Mouse (Mus musculus) yolk sac, embryonic 10.5 days (tissue): ENCODE results near the gene Slc8a2.

ENCODE experiments used
- DNase-seq: peaks from one replicate; pipeline ENCODE4 v3.0.0-alpha.2; 2017; ENCODE audit warnings: low spot score

Slc8a2 gene

GRCm38 (mm10) chr7:16129421-16129845, at the start of gene Slc8a2:
Gene Slc8a2, plus strand, starts transcription at chr7:16129826.
- DNase-seq, result peak; percentile 73

DNA sequence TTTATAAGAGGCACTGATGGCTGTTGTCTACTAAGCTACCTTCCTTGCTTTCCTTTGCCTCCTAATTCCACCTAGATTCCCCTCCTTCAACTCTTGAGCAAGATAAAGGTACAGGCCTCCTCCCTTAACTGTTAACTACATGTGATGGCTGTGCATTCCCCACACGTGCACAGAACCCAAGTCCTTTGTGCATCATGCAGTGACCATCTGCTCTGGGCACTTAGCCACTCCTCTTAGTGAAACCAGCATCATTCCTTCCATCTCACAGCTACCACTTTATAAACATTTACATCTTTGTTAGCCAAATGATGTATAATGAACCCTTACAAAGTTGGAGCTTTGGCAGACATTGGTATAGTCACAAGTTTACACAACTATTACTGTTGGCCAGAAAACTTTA, 49.7 kb upstream of the Slc8a2 start:
- no peak for DNase-seq

DNA sequence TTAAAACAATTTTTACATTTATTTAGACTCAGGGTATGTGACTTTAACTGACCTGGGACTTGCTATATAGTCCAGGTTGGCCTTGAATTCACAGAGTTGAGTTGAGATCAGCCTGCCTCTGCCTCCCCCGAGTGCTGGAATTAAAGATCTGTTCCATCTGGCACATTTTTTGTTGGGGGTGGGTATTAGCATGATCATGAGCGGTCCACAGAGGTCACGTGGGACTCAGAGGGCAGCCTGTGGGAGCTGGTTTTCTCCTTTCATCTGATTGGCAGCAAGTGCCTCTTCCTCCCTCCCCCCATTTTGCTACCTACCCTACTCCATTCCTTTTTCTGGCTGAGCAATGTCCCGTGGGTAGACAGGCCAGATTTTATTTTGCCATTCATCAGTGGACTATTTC, 49.0 kb upstream of the Slc8a2 start:
- DNase-seq, result no peak

DNA sequence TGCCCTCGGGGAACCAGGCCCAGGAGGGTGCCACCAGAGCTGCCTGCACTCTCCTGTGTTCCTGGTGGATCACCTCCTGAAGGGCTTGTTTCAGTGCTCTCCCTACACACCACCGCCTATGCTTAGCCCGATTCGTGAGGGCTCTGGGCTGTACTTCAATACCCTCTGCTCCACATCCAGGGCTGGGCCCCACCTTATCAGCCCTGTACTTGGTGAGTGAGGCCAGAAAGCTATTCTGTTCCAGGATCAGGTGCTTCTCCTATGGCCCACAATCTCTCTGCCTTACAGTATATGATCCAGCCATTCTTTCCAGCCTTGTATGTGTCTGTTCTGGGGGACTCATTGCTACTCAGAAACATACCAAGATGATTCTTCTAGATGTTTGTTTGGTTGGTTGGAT, 46.3 kb upstream of the Slc8a2 start:
- DNase-seq, result no peak

GRCm38 (mm10) chr7:16087587-16087986, 42.0 kb upstream of the Slc8a2 start:
- no peak for DNase-seq

GRCm38 (mm10) chr7:16094592-16094991, 35.0 kb upstream of the Slc8a2 start:
- no peak for DNase-seq

DNA sequence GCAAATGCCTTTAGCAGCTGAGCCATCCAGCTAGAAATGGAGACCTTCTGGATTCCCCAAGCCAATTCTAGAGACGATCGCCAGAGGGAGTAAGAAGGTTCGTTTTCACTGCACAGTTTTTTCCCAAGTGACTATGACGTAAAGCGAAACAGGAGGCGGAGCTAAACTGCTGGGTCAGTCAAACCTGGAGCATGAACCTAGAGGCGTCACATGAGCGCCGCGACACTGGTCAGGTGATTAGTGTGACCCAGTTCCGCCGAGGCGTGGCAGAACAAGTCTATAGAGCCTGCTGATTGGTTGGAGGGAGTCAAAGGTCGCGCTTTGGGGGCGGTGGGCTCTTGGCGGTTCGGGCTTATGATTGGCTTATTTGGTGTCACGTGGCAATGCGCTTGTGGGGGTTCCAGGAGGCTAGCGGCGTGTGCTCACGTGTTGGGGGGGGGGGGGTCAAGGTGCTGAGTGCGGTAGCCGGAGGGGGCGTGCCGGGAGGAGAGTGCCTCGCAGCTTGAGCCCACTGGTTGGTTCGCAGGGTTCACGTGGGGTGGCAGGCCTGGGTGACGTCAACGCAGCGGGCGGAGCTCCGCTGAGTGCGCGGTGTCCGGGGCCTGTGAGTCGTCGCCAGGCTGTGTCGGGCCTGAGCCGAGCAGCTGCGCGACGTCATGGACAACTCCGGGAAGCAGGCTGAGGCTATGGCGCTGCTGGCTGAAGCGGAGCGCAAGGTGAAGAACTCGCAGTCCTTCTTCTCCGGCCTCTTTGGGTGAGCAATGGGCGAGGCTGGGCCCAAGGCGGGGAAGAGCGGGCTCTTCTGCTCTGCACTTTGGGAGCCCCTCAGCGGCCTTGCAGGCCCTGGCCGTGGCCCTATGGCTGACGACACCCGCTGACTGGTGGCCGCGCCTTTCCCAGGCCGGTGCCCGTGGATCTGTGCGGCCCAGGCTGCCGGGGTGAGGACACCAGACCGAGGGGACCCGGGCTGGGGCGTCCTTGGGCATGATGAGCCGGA, 31.3 kb upstream of the Slc8a2 start, which contains the start of gene Napa:
Gene Napa (plus strand): TSS at position 438 of the 997 bp plus-strand sequence.
- peak; percentile 100 for DNase-seq

DNA sequence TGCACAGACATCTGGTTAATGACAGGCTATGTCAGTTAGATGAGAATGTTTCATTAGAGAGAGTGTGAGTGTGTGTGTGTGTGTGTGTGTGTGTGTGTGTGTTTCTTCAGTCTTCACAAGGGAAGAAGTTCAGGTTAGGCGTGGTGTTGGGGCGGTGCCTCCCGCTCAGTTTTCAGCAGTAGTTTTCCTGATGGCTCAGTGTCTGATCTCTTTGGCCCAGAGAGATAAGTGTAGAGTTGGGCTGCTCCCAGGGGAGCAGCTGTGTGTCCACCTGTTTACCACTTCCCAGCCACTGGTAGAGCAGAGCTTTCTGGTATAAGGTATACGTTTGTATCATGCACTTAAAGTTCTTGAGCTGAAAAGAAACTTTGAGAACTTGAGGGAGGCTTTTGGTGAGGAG, 29.7 kb upstream of the Slc8a2 start:
- no peak for DNase-seq

DNA sequence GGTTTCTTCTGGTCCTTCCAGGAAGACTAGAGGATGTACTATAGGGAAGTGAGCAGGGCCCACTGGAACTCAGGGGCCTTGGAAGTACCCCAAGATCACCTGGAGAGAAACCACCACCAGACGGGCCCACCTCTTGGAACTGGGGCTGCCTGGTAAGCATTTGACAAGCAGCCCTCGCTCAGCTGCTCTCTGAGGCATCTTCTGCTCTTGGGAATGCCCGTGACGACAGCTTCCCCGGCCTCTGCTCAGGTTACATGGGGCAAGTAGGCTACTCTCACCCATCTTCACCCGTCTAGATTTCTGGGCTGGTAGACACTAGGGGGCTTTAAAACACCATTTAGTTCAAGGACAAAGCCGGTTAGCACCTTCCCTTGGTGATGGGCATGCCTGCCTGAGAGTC, 28.5 kb upstream of the Slc8a2 start:
- DNase-seq, result no peak

DNA sequence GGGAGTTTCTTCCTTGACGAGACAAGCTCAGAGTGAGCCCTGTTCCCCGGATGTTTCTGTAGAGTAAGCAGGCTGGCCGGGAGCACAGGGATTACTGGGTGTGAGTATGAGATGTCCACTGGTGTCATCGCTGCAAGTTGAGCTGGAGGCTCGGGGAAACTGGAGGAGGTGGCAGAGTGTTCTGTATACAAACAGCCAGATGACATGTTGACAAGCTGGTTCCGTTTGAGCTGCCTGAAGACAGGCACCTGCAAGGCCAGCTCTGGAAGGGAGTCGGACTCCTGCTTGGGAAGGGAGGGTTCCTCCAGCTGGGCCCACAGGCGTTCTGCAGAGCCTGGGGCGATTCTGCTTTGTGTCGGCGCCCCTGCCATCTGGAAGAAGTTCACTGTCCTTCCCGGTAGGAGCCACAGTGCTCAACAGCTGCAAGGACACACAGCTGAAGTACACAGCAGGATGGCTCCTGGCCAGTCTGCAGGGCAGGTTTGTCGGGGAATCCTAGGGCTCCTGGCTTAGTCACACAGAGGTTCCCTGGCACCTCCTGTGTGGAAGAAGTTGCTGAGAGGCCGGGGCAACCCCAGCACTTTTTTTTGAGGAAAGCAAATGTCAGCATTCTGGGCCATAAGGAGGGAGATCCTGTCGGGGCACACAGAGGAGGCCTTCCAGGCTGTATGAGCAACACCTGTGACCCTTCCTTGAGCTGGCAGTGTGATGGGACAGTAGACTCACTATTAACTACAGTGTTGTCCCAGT, 27.7 kb upstream of the Slc8a2 start:
- DNase-seq, result no peak

DNA sequence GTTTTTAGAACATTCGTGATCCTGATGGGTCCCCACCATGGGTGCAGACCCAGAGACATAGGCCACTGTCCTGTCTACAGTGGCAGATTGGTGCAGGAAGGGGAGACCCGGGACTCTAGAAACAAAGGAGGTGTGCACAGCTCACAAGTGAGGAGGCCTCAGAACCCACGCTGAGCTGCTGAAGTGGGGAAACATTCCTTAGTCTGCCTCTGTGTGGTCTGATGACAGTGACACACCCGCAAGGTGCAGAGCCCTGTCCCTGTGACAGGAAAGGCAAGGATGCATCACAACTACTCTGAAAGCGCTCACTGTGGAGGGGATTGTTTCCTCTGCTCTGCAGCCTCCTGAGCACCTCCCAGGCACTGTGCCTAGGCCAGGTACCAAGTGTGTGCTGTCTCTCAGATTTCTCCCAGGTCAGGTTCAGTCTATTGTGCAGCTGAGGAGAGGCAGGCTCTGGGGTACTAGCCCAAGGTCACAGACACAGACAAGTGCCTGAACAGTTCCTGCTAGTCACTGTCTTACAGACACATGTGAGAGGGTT, 26.9 kb upstream of the Slc8a2 start:
- DNase-seq, result no peak

GRCm38 (mm10) chr7:16103760-16104159, 25.9 kb upstream of the Slc8a2 start:
- no peak for DNase-seq

- DNase-seq, result no peak
Observed at GRCm38 (mm10) chr7:16104611-16105388, 24.8 kb upstream of the Slc8a2 start.

DNA sequence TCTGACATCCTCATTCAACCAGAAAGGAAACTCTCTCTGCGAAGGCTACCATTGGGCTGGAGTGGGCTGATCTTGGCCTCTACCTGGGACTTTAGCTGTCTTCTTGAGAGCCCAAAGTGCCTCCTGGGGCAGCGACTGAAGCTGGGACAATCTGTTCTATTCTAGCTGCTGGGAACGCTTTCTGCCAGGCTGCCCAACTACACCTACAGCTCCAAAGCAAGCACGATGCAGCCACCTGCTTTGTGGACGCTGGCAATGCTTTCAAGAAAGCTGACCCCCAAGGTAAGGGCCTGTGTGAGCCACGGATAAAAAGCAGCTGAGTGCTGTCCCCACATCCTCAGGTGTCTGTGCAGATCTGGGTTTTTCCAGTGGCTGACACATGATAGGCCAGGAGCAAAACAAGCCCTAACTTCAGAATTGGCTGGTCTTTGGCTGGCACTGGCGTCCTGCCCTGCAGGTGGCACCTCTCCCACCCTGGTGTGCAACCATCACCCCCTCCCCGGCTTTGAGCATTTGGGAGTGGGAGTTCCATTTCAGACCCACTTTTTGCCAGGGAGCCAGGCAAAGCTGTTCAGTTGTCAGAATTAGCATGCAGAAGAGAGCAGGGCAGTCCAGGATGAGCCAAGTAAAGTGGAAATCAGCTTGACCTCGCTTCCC, 20.6 kb upstream of the Slc8a2 start:
- no peak for DNase-seq

GRCm38 (mm10) chr7:16110158-16110557, 19.5 kb upstream of the Slc8a2 start:
- no peak for DNase-seq

DNA sequence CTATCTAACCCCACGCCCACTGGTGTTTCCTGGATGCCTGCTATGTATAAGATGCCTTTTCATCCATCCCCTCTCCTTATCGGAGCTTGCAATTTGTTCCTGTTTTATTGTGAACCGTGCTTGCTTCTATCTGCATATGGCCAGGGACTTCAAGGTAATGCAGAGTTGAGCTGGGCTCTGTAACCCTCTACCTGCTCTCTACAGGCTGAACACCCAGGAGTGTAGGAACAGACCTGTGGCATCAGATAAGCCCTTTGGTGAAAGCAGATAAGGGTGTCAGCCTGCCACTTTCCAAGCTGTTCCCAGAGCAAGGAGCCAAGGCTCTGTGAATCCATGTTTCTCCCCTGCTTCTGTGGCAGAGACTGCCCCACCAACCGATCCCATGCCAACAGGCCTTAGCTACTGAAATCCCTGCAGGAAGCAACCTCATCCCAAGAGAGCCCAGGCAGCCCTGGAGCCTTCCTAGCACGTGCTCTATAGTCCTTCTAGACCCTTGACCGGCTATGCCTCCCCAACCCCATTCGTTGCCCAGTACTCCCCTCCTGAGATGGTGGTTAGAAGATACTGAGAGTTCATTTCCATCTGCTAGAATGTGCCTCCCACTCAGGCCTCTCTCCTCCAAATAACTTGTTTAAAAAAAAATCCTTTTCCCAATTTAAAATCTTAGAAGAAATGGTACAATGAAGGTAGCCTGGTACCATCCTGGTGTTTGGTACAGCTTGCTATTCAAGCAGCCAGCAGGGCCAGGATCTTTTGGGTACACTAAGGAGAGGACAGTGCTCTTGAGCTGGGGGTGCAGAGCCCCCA, 18.1 kb upstream of the Slc8a2 start:
- DNase-seq, result no peak

- no peak for DNase-seq
Observed at GRCm38 (mm10) chr7:16116418-16116817, 13.2 kb upstream of the Slc8a2 start.

DNA sequence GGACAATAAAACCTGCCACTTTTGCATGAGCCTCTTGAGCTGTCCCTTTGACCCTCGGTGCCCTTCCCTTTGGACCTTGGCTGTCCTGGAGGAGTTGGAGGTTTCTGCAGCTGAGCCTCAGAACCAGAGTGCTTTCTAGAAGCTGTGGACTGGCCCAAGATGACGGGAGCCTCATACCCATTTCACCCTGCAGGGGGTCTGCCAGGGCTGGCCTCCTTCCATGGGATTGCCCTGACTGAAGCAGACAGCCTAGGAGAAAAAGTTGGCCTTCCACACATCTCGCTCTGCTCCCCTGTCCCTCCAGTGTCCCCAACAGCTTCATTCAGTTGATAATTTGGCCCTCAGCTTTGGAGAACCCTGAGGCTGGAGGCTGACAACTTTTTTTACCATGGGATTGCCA, 12.5 kb upstream of the Slc8a2 start:
- no peak for DNase-seq

GRCm38 (mm10) chr7:16119569-16120261, 9.9 kb upstream of the Slc8a2 start, which contains the start of gene Kptn:
Gene Kptn, plus strand, starts transcription at chr7:16119895.
- peak; percentile 92 for DNase-seq

DNA sequence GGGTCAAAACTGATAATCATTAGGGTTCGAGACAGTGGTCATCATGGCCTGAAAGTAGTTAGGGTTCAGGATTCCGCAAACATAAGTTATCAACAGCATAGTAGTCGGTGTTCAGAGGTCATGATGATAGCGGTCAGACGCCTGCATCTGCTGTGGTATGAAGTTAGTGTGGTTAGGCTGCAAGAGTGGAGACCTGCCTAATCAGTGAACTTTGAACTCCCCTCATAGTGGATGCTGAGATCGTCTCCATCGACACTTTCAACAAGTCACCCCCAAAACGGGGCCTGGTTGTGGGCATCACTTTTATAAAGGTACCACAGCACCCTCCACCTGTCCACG, 9.4 kb upstream of the Slc8a2 start:
- DNase-seq, result no peak
